8 mouse cellular contexts compared by ENCODE assay signal in the genomic region with DNA sequence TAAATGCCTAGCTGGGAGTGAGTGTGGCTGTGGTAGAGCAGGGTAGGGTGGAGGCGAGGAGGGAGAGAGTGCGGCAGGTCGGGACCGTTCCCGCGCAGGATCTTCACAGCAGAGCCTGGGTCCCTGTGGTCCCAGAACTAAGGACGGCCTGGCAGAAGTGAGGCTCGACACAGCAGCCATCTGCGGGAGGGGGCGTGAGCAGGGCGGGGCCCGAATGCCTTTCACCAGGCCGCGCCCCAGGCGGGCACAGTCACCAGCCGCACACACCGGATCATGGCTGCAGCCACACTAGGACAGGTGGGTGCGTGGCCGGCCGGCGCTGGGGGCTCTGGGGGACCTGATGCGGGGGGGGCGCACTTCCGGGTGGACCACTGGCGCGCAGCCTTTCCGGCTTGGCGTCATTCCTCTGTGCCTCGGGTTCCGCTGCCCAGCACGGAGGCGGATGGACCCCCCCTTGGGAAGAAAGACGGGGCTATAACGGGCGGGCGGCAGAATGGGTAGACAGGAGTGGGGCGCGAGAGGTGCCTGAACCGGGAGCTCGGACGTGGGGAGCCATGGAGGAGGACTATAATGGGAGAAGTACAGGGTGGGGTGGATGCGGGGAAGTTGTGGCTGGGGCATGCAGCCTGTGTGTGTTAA. TPM values are rescaled to one million over a fixed set of nuclear protein-coding genes. Genes with fewer than 3 reads are reported as not detected.
DNase-seq lines count a peak whose midpoint lies in the region; ATAC-seq and TF ChIP-seq lines count a peak whose summit lies in the region.

TSS of gene Bcat2 (plus strand) at position 51 of the 639 bp plus-strand sequence.

- peaks cover 2% of the 10 kb centered on the region; the same call in 1 of the 2 replicates for H3K36me3 ChIP-seq in forebrain, embryonic 10.5 days (replicated peaks)
- H3K36me3 ChIP-seq in heart, embryonic 13.5 days: 0 out of 2 replicates have a peak, but pooled peaks cover 4% of the 10 kb centered on the region
- no peaks in the 10 kb centered on the region for H3K36me3 ChIP-seq in kidney, postnatal 0 days (ENCODE audit: insufficient read depth, low read length)
- peaks cover 13% of the 10 kb centered on the region for H3K36me3 ChIP-seq in liver, adult 2 months (ENCODE audit: control insufficient read depth, insufficient read depth, low read length)

- H3K9me3 ChIP-seq in forebrain, embryonic 10.5 days: no peaks in the 10 kb centered on the region
- H3K9me3 ChIP-seq in heart, embryonic 13.5 days: no peaks in the 10 kb centered on the region
- H3K9me3 ChIP-seq in kidney, postnatal 0 days (replicated peaks; ENCODE audit: low read length): no peaks in the 10 kb centered on the region

- no peaks in the 10 kb centered on the region for H3K27me3 ChIP-seq in forebrain, embryonic 10.5 days (ENCODE audit: poor library complexity, severe bottlenecking)
- H3K27me3 ChIP-seq in heart, embryonic 13.5 days (replicated peaks): no peaks in the 10 kb centered on the region
- H3K27me3 ChIP-seq in kidney, postnatal 0 days (ENCODE audit: insufficient read depth, low read length): no peaks in the 10 kb centered on the region
- no peaks in the 10 kb centered on the region for H3K27me3 ChIP-seq in liver, adult 2 months (ENCODE audit: control insufficient read depth, insufficient read depth, low read length)

- peak; percentile 54 for DNase-seq in c-Kit-negative CD71-positive TER-119-positive erythroid progenitor cells, embryonic 14.5 days (ENCODE audit: low read depth, low spot score)
- DNase-seq in forebrain, embryonic 10.5 days (ENCODE audit: extremely low spot score, low spot score): peak; percentile 73
- peak; percentile 81 for DNase-seq in kidney, postnatal 0 days (ENCODE audit: low spot score)
- DNase-seq in liver, adult 2 months (ENCODE audit: extremely low read depth, low read depth, low spot score): no peak
- DNase-seq in spleen, postnatal 36 days (ENCODE audit: low spot score in 2 of 2): peak; percentile 82

- peak within 1 kb of the TSS; percentile 87 for H3K4me2 ChIP-seq in heart, embryonic 13.5 days
- peak within 1 kb of the TSS; percentile 84 for H3K4me2 ChIP-seq in kidney, postnatal 0 days (ENCODE audit: low read length)

- peaks cover 49% of the 10 kb centered on the region for H3K4me1 ChIP-seq in forebrain, embryonic 10.5 days
- peaks cover 51% of the 10 kb centered on the region for H3K4me1 ChIP-seq in heart, embryonic 13.5 days
- peaks cover 28% of the 10 kb centered on the region for H3K4me1 ChIP-seq in kidney, postnatal 0 days (replicated peaks; ENCODE audit: insufficient read depth, low read length)
- peaks cover 7% of the 10 kb centered on the region for H3K4me1 ChIP-seq in liver, adult 2 months (ENCODE audit: control insufficient read depth, insufficient read depth, low read length)

- H3K79me2 ChIP-seq in liver, adult 2 months (ENCODE audit: control insufficient read depth, insufficient read depth, low read length): peaks cover 12% of the 10 kb centered on the region; the same call in 1 of the 2 replicates

- peak within 1 kb of the TSS; percentile 92 for H3K9ac ChIP-seq in heart, embryonic 13.5 days
- H3K9ac ChIP-seq in kidney, postnatal 0 days (ENCODE audit: low read depth, low read length): peak within 1 kb of the TSS; percentile 80
- peak within 1 kb of the TSS; percentile 63 for H3K9ac ChIP-seq in liver, adult 2 months (ENCODE audit: low read depth, low read length)

- peak; percentile 59 for ATAC-seq in CD4-positive, CD25-positive, alpha-beta regulatory T cell, adult 4 months
- ATAC-seq in heart, embryonic 13.5 days (ENCODE audit: extremely low read depth, insufficient number of reproducible peaks, low FRiP score, low TSS enrichment): peak; percentile 49
- ATAC-seq in kidney, postnatal 0 days (replicated peaks; ENCODE audit: low FRiP score, low read depth): peak; percentile 44
- ATAC-seq in monocyte, adult 5-6 weeks (replicated peaks; ENCODE audit: insufficient number of reproducible peaks, low FRiP score, low TSS enrichment, poor library complexity, severe bottlenecking): peak; percentile 61

- WGBS in forebrain, embryonic 10.5 days: under 1% methylated on average over 42 of the region's 42 CpGs
- WGBS in heart, embryonic 13.5 days: under 1% methylated on average over 42 of the region's 42 CpGs
- under 1% methylated on average over 42 of the region's 42 CpGs for WGBS in kidney, postnatal 0 days
- 60% methylated on average over 42 of the region's 42 CpGs for WGBS in liver, adult 2 months

- TF ChIP-seq CTCF in kidney, postnatal 0 days (IDR thresholded peaks at IDR 0.05; ENCODE audit: low read depth): no peak
- no peak for TF ChIP-seq CTCF in liver, adult 2 months (IDR thresholded peaks at IDR 0.05; ENCODE audit: low read depth, low read length)

- TF ChIP-seq POLR2A in liver, adult 2 months (IDR thresholded peaks at IDR 0.05; ENCODE audit: extremely low read depth, insufficient read depth, low read length): no peak

- peak within 1 kb of the TSS; percentile 96 for H3K27ac ChIP-seq in forebrain, embryonic 10.5 days
- peak within 1 kb of the TSS; percentile 89 for H3K27ac ChIP-seq in heart, embryonic 13.5 days (replicated peaks)
- H3K27ac ChIP-seq in kidney, postnatal 0 days: peak within 1 kb of the TSS; percentile 92
- H3K27ac ChIP-seq in liver, adult 2 months (replicated peaks; ENCODE audit: insufficient read depth, low read depth, low read length): peak within 1 kb of the TSS; percentile 87

- H3K4me3 ChIP-seq in forebrain, embryonic 10.5 days: peak within 1 kb of the TSS; percentile 85
- peak within 1 kb of the TSS; percentile 74 for H3K4me3 ChIP-seq in heart, embryonic 13.5 days
- H3K4me3 ChIP-seq in kidney, postnatal 0 days (replicated peaks; ENCODE audit: low read depth, low read length): peak within 1 kb of the TSS; percentile 70
- peak within 1 kb of the TSS; percentile 64 for H3K4me3 ChIP-seq in liver, adult 2 months (ENCODE audit: insufficient read depth, low read depth, low read length)

RNA-seq across cellular contexts. Expression of gene Bcat2, which starts in this region (rescaled TPM):
- 10 to 100 TPM; 46.4 to 77.9 TPM for polyA plus RNA-seq in CD4-positive, CD25-positive, alpha-beta regulatory T cell, adult 4 months (2017; shearing (Covaris generic))
- 38.2 and 39.1 TPM in 2 replicates for polyA plus RNA-seq in forebrain, embryonic 10.5 days (2016; fragmentation: Nextera tagmentation; extraction: Ambion mirVana)
- polyA plus RNA-seq in heart, embryonic 13.5 days (2015; fragmentation: Nextera tagmentation; extraction: Ambion mirVana): 65.4 and 66.3 TPM in 2 replicates
- 92.7 and 93.0 TPM in 2 replicates for polyA plus RNA-seq in kidney, postnatal 0 days (2015; fragmentation: Nextera tagmentation; extraction: Ambion mirVana)
- total RNA-seq in liver, adult 2 months (2014; rRNA removed): 14.7 and 18.1 TPM in 2 replicates
- polyA plus RNA-seq in liver, adult 2 months (2012; rRNA removed): 41.0 and 54.5 TPM in 2 replicates
- total RNA-seq in monocyte, adult 5-6 weeks (2017): 5.1 to 21.4 TPM (median 11.9 TPM) in 3 replicates
